Mouse (Mus musculus): ENCODE measurements at regions not wholly inside any gene's neighbourhood (a gene's known extent, or its start where the extent isn't known, plus 50 kb on each side); places are given as distances from the start of the nearest gene placed in this dataset.
A peak's percentile ranks its signal among the peaks of the same experiment; 100 is the strongest.

GRCm38 (mm10) chr17:45830324-45830723 lies 96.7 kb upstream of the 1600014C23Rik start:
- Histone ChIP-seq H3K4me3 (replicated peaks; ENCODE audit: low read length) (no peak overlapping the region), H3K4me1 (replicated peaks; ENCODE audit: low read depth, low read length) (peaks cover 57% of the 10 kb centered on the region), H3K27me3 (ENCODE audit: insufficient read depth, low read length) (no peaks in the 10 kb centered on the region), H3K36me3 (ENCODE audit: insufficient read depth, low read length) (no peaks in the 10 kb centered on the region), H3K9me3 (ENCODE audit: low read length) (peaks cover 13% of the 10 kb centered on the region)
- TF ChIP-seq CTCF (conservative IDR thresholded peaks at IDR 0.05; ENCODE audit: low read length) (peak; percentile 72), NANOG (IDR thresholded peaks at IDR 0.05; ENCODE audit: borderline replicate concordance, low read length) (no peak), POU5F1 (IDR thresholded peaks at IDR 0.05; ENCODE audit: borderline replicate concordance, low read length) (no peak)

GRCm38 (mm10) chr17:45829571-45829970 lies 95.9 kb upstream of the 1600014C23Rik start:
- peak overlapping the region; percentile 10; the same call in 1 of the 2 replicates for H3K4me3 ChIP-seq (replicated peaks; ENCODE audit: low read length)

GRCm38 (mm10) chr17:45828843-45829242 lies 95.2 kb upstream of the 1600014C23Rik start:
- peaks cover 13% of the 10 kb centered on the region for H3K9me3 ChIP-seq (ENCODE audit: low read length)
- H3K4me1 ChIP-seq (replicated peaks; ENCODE audit: low read depth, low read length), result peaks cover 72% of the 10 kb centered on the region
- TF ChIP-seq NANOG (IDR thresholded peaks at IDR 0.05; ENCODE audit: borderline replicate concordance, low read length) (no peak), CTCF (conservative IDR thresholded peaks at IDR 0.05; ENCODE audit: low read length) (no peak), POU5F1 (IDR thresholded peaks at IDR 0.05; ENCODE audit: borderline replicate concordance, low read length) (no peak)
- no peaks in the 10 kb centered on the region for H3K36me3 ChIP-seq (ENCODE audit: insufficient read depth, low read length)
- no peaks in the 10 kb centered on the region for H3K27me3 ChIP-seq (ENCODE audit: insufficient read depth, low read length)
- peak overlapping the region; percentile 24; the same call in 1 of the 2 replicates for H3K4me3 ChIP-seq (replicated peaks; ENCODE audit: low read length)

More at GRCm38 (mm10) chr17:45829571-45829970, 95.9 kb upstream of the 1600014C23Rik start:
- no peaks in the 10 kb centered on the region for H3K27me3 ChIP-seq (ENCODE audit: insufficient read depth, low read length)
- H3K9me3 ChIP-seq (ENCODE audit: low read length), result peaks cover 13% of the 10 kb centered on the region
- H3K4me1 ChIP-seq (replicated peaks; ENCODE audit: low read depth, low read length), result peaks cover 65% of the 10 kb centered on the region
- TF ChIP-seq POU5F1 (IDR thresholded peaks at IDR 0.05; ENCODE audit: borderline replicate concordance, low read length) (no peak), NANOG (IDR thresholded peaks at IDR 0.05; ENCODE audit: borderline replicate concordance, low read length) (no peak), CTCF (conservative IDR thresholded peaks at IDR 0.05; ENCODE audit: low read length) (no peak)
- no peaks in the 10 kb centered on the region for H3K36me3 ChIP-seq (ENCODE audit: insufficient read depth, low read length)

- Histone ChIP-seq H3K4me1 (replicated peaks; ENCODE audit: low read depth, low read length) (peaks cover 77% of the 10 kb centered on the region), H3K4me3 (replicated peaks; ENCODE audit: low read length) (peak overlapping the region; percentile 24; the same call in 1 of the 2 replicates), H3K9me3 (ENCODE audit: low read length) (peaks cover 13% of the 10 kb centered on the region), H3K36me3 (ENCODE audit: insufficient read depth, low read length) (no peaks in the 10 kb centered on the region), H3K27me3 (ENCODE audit: insufficient read depth, low read length) (no peaks in the 10 kb centered on the region)
- no peak for TF ChIP-seq CTCF (conservative IDR thresholded peaks at IDR 0.05; ENCODE audit: low read length)
- TF ChIP-seq POU5F1 (IDR thresholded peaks at IDR 0.05; ENCODE audit: borderline replicate concordance, low read length), result no peak
- TF ChIP-seq NANOG (IDR thresholded peaks at IDR 0.05; ENCODE audit: borderline replicate concordance, low read length), result no peak
These were observed 94.7 kb upstream of the 1600014C23Rik start for GRCm38 (mm10) chr17:45828284-45828824.

GRCm38 (mm10) chr17:45824977-45825376 lies 91.3 kb upstream of the 1600014C23Rik start:
- H3K27me3 ChIP-seq (ENCODE audit: insufficient read depth, low read length), result no peaks in the 10 kb centered on the region

GRCm38 (mm10) chr17:45823501-45823900 lies 89.9 kb upstream of the 1600014C23Rik start:
- Histone ChIP-seq H3K4me3 (replicated peaks; ENCODE audit: low read length) (0 out of 2 replicates have a peak overlapping the region, but pooled peaks have one; percentile 32), H3K27me3 (ENCODE audit: insufficient read depth, low read length) (0 out of 2 replicates have a peak, but pooled peaks cover 3% of the 10 kb centered on the region), H3K36me3 (ENCODE audit: insufficient read depth, low read length) (no peaks in the 10 kb centered on the region), H3K9me3 (ENCODE audit: low read length) (peaks cover 7% of the 10 kb centered on the region; the same call in 1 of the 2 replicates), H3K4me1 (replicated peaks; ENCODE audit: low read depth, low read length) (peaks cover 81% of the 10 kb centered on the region)
- TF ChIP-seq NANOG (IDR thresholded peaks at IDR 0.05; ENCODE audit: borderline replicate concordance, low read length) (peak; percentile 45; the same call in 1 of the 2 replicates), POU5F1 (IDR thresholded peaks at IDR 0.05; ENCODE audit: borderline replicate concordance, low read length) (no peak), CTCF (conservative IDR thresholded peaks at IDR 0.05; ENCODE audit: low read length) (no peak)

More at GRCm38 (mm10) chr17:45824977-45825376, 91.3 kb upstream of the 1600014C23Rik start:
- Histone ChIP-seq H3K9me3 (ENCODE audit: low read length) (peaks cover 7% of the 10 kb centered on the region; the same call in 1 of the 2 replicates), H3K4me3 (replicated peaks; ENCODE audit: low read length) (peak overlapping the region; percentile 46), H3K4me1 (replicated peaks; ENCODE audit: low read depth, low read length) (peaks cover 87% of the 10 kb centered on the region), H3K36me3 (ENCODE audit: insufficient read depth, low read length) (no peaks in the 10 kb centered on the region)
- TF ChIP-seq NANOG (IDR thresholded peaks at IDR 0.05; ENCODE audit: borderline replicate concordance, low read length) (no peak), CTCF (conservative IDR thresholded peaks at IDR 0.05; ENCODE audit: low read length) (no peak), POU5F1 (IDR thresholded peaks at IDR 0.05; ENCODE audit: borderline replicate concordance, low read length) (no peak)

GRCm38 (mm10) chr17:45822427-45822826 lies 88.8 kb upstream of the 1600014C23Rik start:
- Histone ChIP-seq H3K4me1 (replicated peaks; ENCODE audit: low read depth, low read length) (peaks cover 74% of the 10 kb centered on the region), H3K9me3 (ENCODE audit: low read length) (peaks cover 4% of the 10 kb centered on the region; the same call in 1 of the 2 replicates), H3K27me3 (ENCODE audit: insufficient read depth, low read length) (0 out of 2 replicates have a peak, but pooled peaks cover 3% of the 10 kb centered on the region), H3K4me3 (replicated peaks; ENCODE audit: low read length) (peak overlapping the region; percentile 58), H3K36me3 (ENCODE audit: insufficient read depth, low read length) (no peaks in the 10 kb centered on the region)
- TF ChIP-seq POU5F1 (IDR thresholded peaks at IDR 0.05; ENCODE audit: borderline replicate concordance, low read length) (no peak), NANOG (IDR thresholded peaks at IDR 0.05; ENCODE audit: borderline replicate concordance, low read length) (no peak), CTCF (conservative IDR thresholded peaks at IDR 0.05; ENCODE audit: low read length) (no peak)

GRCm38 (mm10) chr17:45821356-45821755 lies 87.7 kb upstream of the 1600014C23Rik start:
- no peak overlapping the region for H3K4me3 ChIP-seq (replicated peaks; ENCODE audit: low read length)
- H3K36me3 ChIP-seq (ENCODE audit: insufficient read depth, low read length), result no peaks in the 10 kb centered on the region
- 0 out of 2 replicates have a peak, but pooled peaks cover 2% of the 10 kb centered on the region for H3K9me3 ChIP-seq (ENCODE audit: low read length)
- 0 out of 2 replicates have a peak, but pooled peaks cover 3% of the 10 kb centered on the region for H3K27me3 ChIP-seq (ENCODE audit: insufficient read depth, low read length)
- H3K4me1 ChIP-seq (replicated peaks; ENCODE audit: low read depth, low read length), result peaks cover 68% of the 10 kb centered on the region
- TF ChIP-seq CTCF (conservative IDR thresholded peaks at IDR 0.05; ENCODE audit: low read length) (peak; percentile 34), NANOG (IDR thresholded peaks at IDR 0.05; ENCODE audit: borderline replicate concordance, low read length) (no peak), POU5F1 (IDR thresholded peaks at IDR 0.05; ENCODE audit: borderline replicate concordance, low read length) (no peak)
